Mouse (Mus musculus) liver, embryonic 16.5 days (tissue): ENCODE measurements around the gene Dvl2. TPM values are rescaled to one million over a fixed set of nuclear protein-coding genes. Genes with fewer than 3 reads are reported as not detected.

Experiments used
- ATAC-seq: fragments of 200-750 bp; cut with Nextera tagmentation; 2 replicates; pipeline ENCODE4 v1.8.0; 2017; ENCODE audit warnings: low read depth, mild to moderate bottlenecking, moderate number of reproducible peaks, moderate library complexity
- H3K27ac ChIP-seq: fragments of 300-500 bp; sonication (generic); 2 replicates; pipeline ENCODE4 v1.5.1; 2014; ENCODE audit warnings: mild to moderate bottlenecking, low read length
- H3K27me3 ChIP-seq: fragments of 300-500 bp; sonication (generic); 2 replicates; pipeline ENCODE4 v1.6.1; 2014; ENCODE audit warnings: low read depth, low read length, mixed read lengths; ENCODE audit not compliant: control insufficient read depth, insufficient read depth
- H3K36me3 ChIP-seq: fragments of 300-500 bp; sonication (generic); 2 replicates; pipeline ENCODE4 v1.6.1; 2014; ENCODE audit warnings: mild to moderate bottlenecking; ENCODE audit not compliant: control insufficient read depth, insufficient read depth
- H3K4me1 ChIP-seq: fragments of 300-500 bp; sonication (generic); 2 replicates; pipeline ENCODE4 v1.6.1; 2014; ENCODE audit warnings: low read depth, low read length, mixed read lengths; ENCODE audit not compliant: control insufficient read depth
- H3K4me2 ChIP-seq: fragments of 300-500 bp; sonication (generic); 2 replicates; pipeline ENCODE4 v1.6.1; 2014; ENCODE audit warnings: low read depth, low read length, mixed read lengths
- H3K4me3 ChIP-seq: fragments of 300-500 bp; sonication (generic); 2 replicates; pipeline ENCODE4 v1.5.1; 2014; ENCODE audit warnings: low read depth, mild to moderate bottlenecking, low read length
- H3K9ac ChIP-seq: fragments of 300-500 bp; sonication (generic); 2 replicates; pipeline ENCODE4 v1.6.1; 2014; ENCODE audit warnings: low read depth, low read length
- H3K9me3 ChIP-seq: fragments of 300-500 bp; sonication (generic); replicated peaks from 2 replicates; pipeline ENCODE4 v1.6.1; 2016; ENCODE audit warnings: low read length; ENCODE audit not compliant: control insufficient read depth
- WGBS: fragments of 180-500 bp; shearing (Covaris S2); extraction: QIAGEN DNeasy Blood & Tissue Kit; methylation state at CpG from one replicate; pipeline ENCODE4 v1.1.7; 2014; ENCODE audit not compliant: insufficient replicate concordance; 5-methylcytosine and 5-hydroxymethylcytosine counted together
- polyA plus RNA-seq: library from polyadenylated mRNA; unstranded; fragments of >200 nt; fragmentation: Nextera tagmentation; extraction: Ambion mirVana; gene quantifications from 2 replicates; pipeline ENCODE4 v1.2.1, GENCODE M21; 2015

Gene Dvl2
- polyA plus RNA-seq, 1 experiment from 2014 or later, result 5.1 TPM

GRCm38 (mm10) chr11:69979827-69980195, 20.6 kb upstream of the Dvl2 start:
- no peaks in the 10 kb centered on the region for H3K27me3 ChIP-seq
- peaks cover 25% of the 10 kb centered on the region for H3K4me1 ChIP-seq
- H3K9ac ChIP-seq, result peak overlapping the region; percentile 96
- peak overlapping the region; percentile 97 for H3K27ac ChIP-seq
- peaks cover 15% of the 10 kb centered on the region for H3K36me3 ChIP-seq
- peak overlapping the region; percentile 81 for H3K4me3 ChIP-seq
- H3K4me2 ChIP-seq, result peak overlapping the region; percentile 87
- peak; percentile 23 for ATAC-seq
- WGBS, result 2% methylated on average over 16 of the region's 16 CpGs
- H3K9me3 ChIP-seq, result no peaks in the 10 kb centered on the region

- H3K27me3 ChIP-seq, result no peaks in the 10 kb centered on the region
- H3K36me3 ChIP-seq, result peaks cover 16% of the 10 kb centered on the region
- H3K4me1 ChIP-seq, result peaks cover 25% of the 10 kb centered on the region
- H3K27ac ChIP-seq, result peak overlapping the region; percentile 97
- ATAC-seq, result peak; percentile 91
- no peaks in the 10 kb centered on the region for H3K9me3 ChIP-seq
- H3K4me3 ChIP-seq, result peak overlapping the region; percentile 81
- peak overlapping the region; percentile 87 for H3K4me2 ChIP-seq
- peak overlapping the region; percentile 96 for H3K9ac ChIP-seq
- 0% methylated on average over 49 of the region's 60 CpGs for WGBS
These were observed 19.9 kb upstream of the Dvl2 start for GRCm38 (mm10) chr11:69980196-69981140.

DNA sequence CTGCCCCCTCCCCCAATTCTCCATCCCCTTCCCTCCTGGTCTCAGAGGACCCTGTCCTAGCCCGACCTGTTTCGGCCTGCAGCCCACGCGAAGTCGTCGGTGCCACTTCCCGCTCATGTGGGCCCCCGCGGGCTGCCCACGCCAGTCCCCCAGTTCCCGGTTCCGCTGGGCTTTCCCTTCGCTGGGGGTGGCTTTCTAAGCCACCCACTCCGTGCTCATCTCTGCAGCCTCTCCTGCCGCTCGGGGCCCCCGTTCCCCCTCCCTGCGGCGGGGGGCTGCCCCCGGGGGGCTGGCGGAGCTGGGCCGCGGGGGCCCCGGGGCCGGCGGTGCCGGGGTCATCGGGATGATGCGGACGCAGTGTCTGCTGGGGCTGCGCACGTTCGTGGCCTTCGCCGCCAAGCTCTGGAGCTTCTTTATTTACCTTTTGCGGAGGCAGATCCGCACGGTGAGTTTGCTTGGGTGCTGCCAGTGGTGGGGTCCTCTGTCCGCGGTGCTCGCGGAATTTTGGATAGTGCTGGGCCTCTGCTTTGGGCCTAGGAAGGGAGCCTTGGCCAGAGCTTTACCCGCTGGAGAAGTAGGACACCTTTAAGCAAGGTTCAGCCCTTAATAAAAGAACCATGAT, 19.1 kb upstream of the Dvl2 start, which contains the start of gene Ctdnep1:
Gene Ctdnep1, plus strand, starts transcription at position 16 of the 622 bp plus-strand sequence.
- Histone ChIP-seq H3K36me3 (peaks cover 18% of the 10 kb centered on the region), H3K9me3 (no peaks in the 10 kb centered on the region), H3K27me3 (no peaks in the 10 kb centered on the region), H3K9ac (peak within 1 kb of the TSS; percentile 96), H3K4me3 (peak within 1 kb of the TSS; percentile 81), H3K4me1 (peaks cover 25% of the 10 kb centered on the region), H3K4me2 (peak within 1 kb of the TSS; percentile 87), H3K27ac (peak within 1 kb of the TSS; percentile 97)
- under 1% methylated on average over 42 of the region's 43 CpGs for WGBS
- peak; percentile 0; the same call in 1 of the 2 replicates for ATAC-seq

- Histone ChIP-seq H3K36me3 (peaks cover 21% of the 10 kb centered on the region), H3K4me3 (peak within 1 kb of the TSS; percentile 81), H3K27ac (peak within 1 kb of the TSS; percentile 97), H3K9me3 (no peaks in the 10 kb centered on the region), H3K4me2 (peak within 1 kb of the TSS; percentile 87), H3K4me1 (peaks cover 25% of the 10 kb centered on the region), H3K27me3 (no peaks in the 10 kb centered on the region), H3K9ac (peak within 1 kb of the TSS; percentile 96)
- 44% methylated on average over 8 of the region's 8 CpGs for WGBS
- no peak for ATAC-seq
These were observed 18.2 kb upstream of the Dvl2 start, which contains the start of gene Elp5 for GRCm38 (mm10) chr11:69982225-69982624. Gene Elp5, minus strand, starts transcription at chr11:69982517.

GRCm38 (mm10) chr11:69982877-69983276, 17.5 kb upstream of the Dvl2 start:
- H3K9me3 ChIP-seq, result no peaks in the 10 kb centered on the region
- peak overlapping the region; percentile 8; the same call in 1 of the 2 replicates for H3K27ac ChIP-seq
- ATAC-seq, result no peak
- H3K4me2 ChIP-seq, result peak overlapping the region; percentile 87
- peaks cover 25% of the 10 kb centered on the region for H3K4me1 ChIP-seq
- H3K4me3 ChIP-seq, result peak overlapping the region; percentile 81
- peak overlapping the region; percentile 96 for H3K9ac ChIP-seq
- 32% methylated on average over 5 of the region's 5 CpGs for WGBS
- no peaks in the 10 kb centered on the region for H3K27me3 ChIP-seq
- peaks cover 26% of the 10 kb centered on the region for H3K36me3 ChIP-seq

GRCm38 (mm10) chr11:69983377-69983776, 17.0 kb upstream of the Dvl2 start:
- H3K4me1 ChIP-seq, result peaks cover 25% of the 10 kb centered on the region
- H3K27me3 ChIP-seq, result no peaks in the 10 kb centered on the region
- H3K4me2 ChIP-seq, result peak overlapping the region; percentile 87; the same call in 1 of the 2 replicates
- no peak for ATAC-seq
- 68% methylated on average over 4 of the region's 4 CpGs for WGBS
- no peak overlapping the region for H3K27ac ChIP-seq
- no peak overlapping the region for H3K9ac ChIP-seq
- no peaks in the 10 kb centered on the region for H3K9me3 ChIP-seq
- H3K4me3 ChIP-seq, result no peak overlapping the region
- H3K36me3 ChIP-seq, result peaks cover 25% of the 10 kb centered on the region

GRCm38 (mm10) chr11:69984431-69984830, 16.0 kb upstream of the Dvl2 start:
- Histone ChIP-seq H3K4me1 (peaks cover 20% of the 10 kb centered on the region), H3K36me3 (peaks cover 34% of the 10 kb centered on the region), H3K27me3 (no peaks in the 10 kb centered on the region), H3K4me2 (no peak overlapping the region), H3K4me3 (no peak overlapping the region), H3K9me3 (no peaks in the 10 kb centered on the region), H3K27ac (no peak overlapping the region), H3K9ac (no peak overlapping the region)
- no peak for ATAC-seq
- WGBS, result 80% methylated on average over 8 of the region's 8 CpGs

GRCm38 (mm10) chr11:69989949-69990348, 10.4 kb upstream of the Dvl2 start:
- Histone ChIP-seq H3K27ac (peak overlapping the region; percentile 99), H3K27me3 (no peaks in the 10 kb centered on the region), H3K4me3 (no peak overlapping the region), H3K9ac (no peak overlapping the region), H3K9me3 (no peaks in the 10 kb centered on the region), H3K4me2 (no peak overlapping the region), H3K36me3 (peaks cover 39% of the 10 kb centered on the region), H3K4me1 (peaks cover 24% of the 10 kb centered on the region)
- no peak for ATAC-seq
- 89% methylated on average over 8 of the region's 8 CpGs for WGBS
